Mouse (Mus musculus): ENCODE data around the gene Evi2a. TPM values are rescaled to one million over a fixed set of nuclear protein-coding genes. Genes with fewer than 3 reads are reported as not detected.

The Evi2a gene
- polyA plus RNA-seq, 1 experiment from 2014 or later, result 3.3 TPM

GRCm38 (mm10) chr11:79521930-79522329, 8.5 kb downstream of the Evi2a start:
- H3K9ac ChIP-seq (ENCODE audit: low read depth, low read length), result no peak overlapping the region
- ATAC-seq (replicated peaks; ENCODE audit: low FRiP score, low read depth), result no peak

GRCm38 (mm10) chr11:79520772-79521171, 9.6 kb downstream of the Evi2a start:
- Histone ChIP-seq H3K9me3 (replicated peaks; ENCODE audit: low read length) (no peaks in the 10 kb centered on the region), H3K36me3 (ENCODE audit: insufficient read depth, low read length) (no peaks in the 10 kb centered on the region), H3K4me1 (replicated peaks; ENCODE audit: insufficient read depth, low read length) (no peaks in the 10 kb centered on the region), H3K27me3 (ENCODE audit: insufficient read depth, low read length) (no peaks in the 10 kb centered on the region), H3K4me2 (ENCODE audit: low read length) (no peak overlapping the region), H3K4me3 (replicated peaks; ENCODE audit: low read depth, low read length) (no peak overlapping the region), H3K9ac (ENCODE audit: low read depth, low read length) (no peak overlapping the region), H3K27ac (no peak overlapping the region)
- ATAC-seq (replicated peaks; ENCODE audit: low FRiP score, low read depth), result no peak
- DNase-seq (ENCODE audit: low spot score), result no peak
- TF ChIP-seq CTCF (IDR thresholded peaks at IDR 0.05; ENCODE audit: low read depth), result no peak

More at GRCm38 (mm10) chr11:79521930-79522329, 8.5 kb downstream of the Evi2a start:
- Histone ChIP-seq H3K36me3 (ENCODE audit: insufficient read depth, low read length) (0 out of 2 replicates have a peak, but pooled peaks cover under 1% of the 10 kb centered on the region), H3K27me3 (ENCODE audit: insufficient read depth, low read length) (no peaks in the 10 kb centered on the region), H3K4me1 (replicated peaks; ENCODE audit: insufficient read depth, low read length) (0 out of 2 replicates have a peak, but pooled peaks cover under 1% of the 10 kb centered on the region), H3K4me2 (ENCODE audit: low read length) (no peak overlapping the region), H3K27ac (no peak overlapping the region), H3K4me3 (replicated peaks; ENCODE audit: low read depth, low read length) (no peak overlapping the region), H3K9me3 (replicated peaks; ENCODE audit: low read length) (no peaks in the 10 kb centered on the region)
- no peak for DNase-seq (ENCODE audit: low spot score)
- TF ChIP-seq CTCF (IDR thresholded peaks at IDR 0.05; ENCODE audit: low read depth), result no peak

GRCm38 (mm10) chr11:79519878-79520291, 10.5 kb downstream of the Evi2a start:
- Histone ChIP-seq H3K9me3 (replicated peaks; ENCODE audit: low read length) (no peaks in the 10 kb centered on the region), H3K36me3 (ENCODE audit: insufficient read depth, low read length) (no peaks in the 10 kb centered on the region), H3K4me1 (replicated peaks; ENCODE audit: insufficient read depth, low read length) (no peaks in the 10 kb centered on the region), H3K4me3 (replicated peaks; ENCODE audit: low read depth, low read length) (no peak overlapping the region), H3K9ac (ENCODE audit: low read depth, low read length) (no peak overlapping the region), H3K4me2 (ENCODE audit: low read length) (no peak overlapping the region), H3K27ac (no peak overlapping the region), H3K27me3 (ENCODE audit: insufficient read depth, low read length) (no peaks in the 10 kb centered on the region)
- ATAC-seq (replicated peaks; ENCODE audit: low FRiP score, low read depth) (no peak), DNase-seq (ENCODE audit: low spot score) (no peak)
- no peak for TF ChIP-seq CTCF (IDR thresholded peaks at IDR 0.05; ENCODE audit: low read depth)
- WGBS, result 70% methylated on average over 1 of the region's 1 CpGs

GRCm38 (mm10) chr11:79519299-79519698, 11.1 kb downstream of the Evi2a start:
- TF ChIP-seq CTCF (IDR thresholded peaks at IDR 0.05; ENCODE audit: low read depth), result no peak
- Histone ChIP-seq H3K4me1 (replicated peaks; ENCODE audit: insufficient read depth, low read length) (no peaks in the 10 kb centered on the region), H3K4me2 (ENCODE audit: low read length) (no peak overlapping the region), H3K36me3 (ENCODE audit: insufficient read depth, low read length) (no peaks in the 10 kb centered on the region), H3K27ac (no peak overlapping the region), H3K9ac (ENCODE audit: low read depth, low read length) (no peak overlapping the region), H3K4me3 (replicated peaks; ENCODE audit: low read depth, low read length) (no peak overlapping the region), H3K27me3 (ENCODE audit: insufficient read depth, low read length) (no peaks in the 10 kb centered on the region), H3K9me3 (replicated peaks; ENCODE audit: low read length) (no peaks in the 10 kb centered on the region)
- DNase-seq (ENCODE audit: low spot score) (no peak), ATAC-seq (replicated peaks; ENCODE audit: low FRiP score, low read depth) (no peak)
- 86% methylated on average over 6 of the region's 6 CpGs for WGBS

GRCm38 (mm10) chr11:79515798-79516197, 14.6 kb downstream of the Evi2a start:
- TF ChIP-seq CTCF (IDR thresholded peaks at IDR 0.05; ENCODE audit: low read depth), result no peak
- Histone ChIP-seq H3K4me1 (replicated peaks; ENCODE audit: insufficient read depth, low read length) (no peaks in the 10 kb centered on the region), H3K36me3 (ENCODE audit: insufficient read depth, low read length) (no peaks in the 10 kb centered on the region), H3K4me2 (ENCODE audit: low read length) (no peak overlapping the region), H3K9ac (ENCODE audit: low read depth, low read length) (no peak overlapping the region), H3K27ac (no peak overlapping the region), H3K9me3 (replicated peaks; ENCODE audit: low read length) (no peaks in the 10 kb centered on the region), H3K27me3 (ENCODE audit: insufficient read depth, low read length) (no peaks in the 10 kb centered on the region), H3K4me3 (replicated peaks; ENCODE audit: low read depth, low read length) (no peak overlapping the region)
- DNase-seq (ENCODE audit: low spot score) (no peak), ATAC-seq (replicated peaks; ENCODE audit: low FRiP score, low read depth) (no peak)
- 96% methylated on average over 2 of the region's 2 CpGs for WGBS

GRCm38 (mm10) chr11:79515331-79515730, 15.1 kb downstream of the Evi2a start:
- ATAC-seq (replicated peaks; ENCODE audit: low FRiP score, low read depth) (no peak), DNase-seq (ENCODE audit: low spot score) (no peak)
- Histone ChIP-seq H3K9me3 (replicated peaks; ENCODE audit: low read length) (no peaks in the 10 kb centered on the region), H3K4me3 (replicated peaks; ENCODE audit: low read depth, low read length) (no peak overlapping the region), H3K4me2 (ENCODE audit: low read length) (no peak overlapping the region), H3K27ac (no peak overlapping the region), H3K36me3 (ENCODE audit: insufficient read depth, low read length) (no peaks in the 10 kb centered on the region), H3K27me3 (ENCODE audit: insufficient read depth, low read length) (no peaks in the 10 kb centered on the region), H3K9ac (ENCODE audit: low read depth, low read length) (no peak overlapping the region), H3K4me1 (replicated peaks; ENCODE audit: insufficient read depth, low read length) (no peaks in the 10 kb centered on the region)
- 59% methylated on average over 6 of the region's 6 CpGs for WGBS
- TF ChIP-seq CTCF (IDR thresholded peaks at IDR 0.05; ENCODE audit: low read depth), result no peak

GRCm38 (mm10) chr11:79511970-79512369, 18.4 kb downstream of the Evi2a start:
- WGBS, result 92% methylated on average over 3 of the region's 3 CpGs
- no peaks in the 10 kb centered on the region for H3K36me3 ChIP-seq (ENCODE audit: insufficient read depth, low read length)
- H3K4me3 ChIP-seq (replicated peaks; ENCODE audit: low read depth, low read length), result no peak overlapping the region
- H3K27me3 ChIP-seq (ENCODE audit: insufficient read depth, low read length), result no peaks in the 10 kb centered on the region
- no peaks in the 10 kb centered on the region for H3K4me1 ChIP-seq (replicated peaks; ENCODE audit: insufficient read depth, low read length)
- no peak overlapping the region for H3K4me2 ChIP-seq (ENCODE audit: low read length)
- ATAC-seq (replicated peaks; ENCODE audit: low FRiP score, low read depth), result no peak
- no peaks in the 10 kb centered on the region for H3K9me3 ChIP-seq (replicated peaks; ENCODE audit: low read length)
- no peak for DNase-seq (ENCODE audit: low spot score)
- H3K9ac ChIP-seq (ENCODE audit: low read depth, low read length), result no peak overlapping the region
- no peak for TF ChIP-seq CTCF (IDR thresholded peaks at IDR 0.05; ENCODE audit: low read depth)
- no peak overlapping the region for H3K27ac ChIP-seq

Data from kidney, postnatal 0 days (tissue).